Mouse (Mus musculus) G1E (cell line): Measurements from ENCODE around the gene Btbd9.

Source experiments
- CTCF ChIP-seq: IDR thresholded peaks from 2 replicates; pipeline ENCODE4 v1.5.1; 2012; ENCODE audit warnings: low read depth, low read length, inconsistent platforms, mixed read lengths
- GATA1 ChIP-seq: IDR thresholded peaks from 2 replicates; pipeline ENCODE4 v1.6.1; 2012; ENCODE audit warnings: borderline replicate concordance, low read length, inconsistent platforms, mixed read lengths

DNA sequence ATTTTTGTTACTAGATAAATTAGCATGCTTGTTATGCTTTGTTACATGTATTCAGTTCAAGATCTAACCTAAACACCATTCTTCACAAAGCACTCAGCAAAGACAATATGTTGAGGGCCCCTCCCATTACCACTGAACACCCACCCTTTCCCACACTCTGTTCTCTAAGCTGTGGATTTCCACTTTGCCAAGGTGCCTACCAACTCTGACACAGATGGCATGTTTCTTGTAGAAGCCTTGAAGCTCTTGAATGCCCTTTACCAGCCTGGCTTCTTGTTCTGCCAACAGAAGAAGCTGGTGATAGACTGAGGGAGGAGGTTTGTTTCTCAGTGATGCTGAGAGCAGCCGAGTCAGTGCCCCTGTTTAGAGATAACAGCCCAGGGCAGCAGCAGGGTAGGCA, 256.0 kb downstream of the Btbd9 start:
- no peak for TF ChIP-seq CTCF
- TF ChIP-seq GATA1: no peak
